Mouse (Mus musculus) E14TG2a.4 (cell line): ENCODE data around the gene Ppp2r5c.

ENCODE experiments used
- H3K27me3 ChIP-seq: 2 replicates; pipeline ENCODE4 v1.6.1; 2014; ENCODE audit warnings: low read length, control low read depth; ENCODE audit not compliant: insufficient read depth
- H3K36me3 ChIP-seq: 2 replicates; pipeline ENCODE4 v1.6.1; 2014; ENCODE audit warnings: low read length, control low read depth; ENCODE audit not compliant: insufficient read depth
- H3K4me1 ChIP-seq: replicated peaks from 2 replicates; pipeline ENCODE4 v1.6.1; 2014; ENCODE audit warnings: low read depth, low read length, control low read depth
- H3K4me3 ChIP-seq: replicated peaks from 2 replicates; pipeline ENCODE4 v1.5.1; 2014; ENCODE audit warnings: mild to moderate bottlenecking, low read length
- H3K9me3 ChIP-seq: 2 replicates; pipeline ENCODE4 v1.6.1; 2014; ENCODE audit warnings: low read length, control low read depth
- CTCF ChIP-seq: conservative IDR thresholded peaks from 2 replicates; pipeline ENCODE4 v1.5.1; 2014; ENCODE audit warnings: low read length
- NANOG ChIP-seq: IDR thresholded peaks from 2 replicates; pipeline ENCODE4 v1.6.1; 2014; ENCODE audit warnings: borderline replicate concordance, low read length, mixed read lengths
- POU5F1 ChIP-seq: IDR thresholded peaks from 2 replicates; pipeline ENCODE4 v1.6.1; 2014; ENCODE audit warnings: low read length, borderline replicate concordance

Gene Ppp2r5c

DNA sequence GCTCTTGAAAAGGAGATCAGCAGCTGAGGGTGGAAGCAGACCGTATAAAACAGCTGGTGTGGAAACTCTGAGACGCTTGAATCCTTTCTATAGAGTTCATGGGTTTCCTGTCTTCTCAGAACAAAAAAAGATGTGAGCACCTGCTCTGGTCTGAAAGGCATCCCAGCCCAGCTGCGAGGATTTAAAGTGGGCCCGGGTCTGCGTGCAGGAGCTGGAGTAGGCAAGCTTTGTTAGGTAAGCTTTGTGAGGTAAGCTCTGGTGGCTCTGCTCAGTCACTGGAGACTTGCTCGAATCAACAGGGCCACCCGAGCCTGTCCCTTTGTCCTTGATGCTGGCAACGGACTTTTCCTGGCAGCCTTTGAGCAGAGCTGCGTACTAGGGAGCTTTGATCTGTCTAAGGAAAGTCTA, 31.7 kb downstream of the Ppp2r5c start:
- Histone ChIP-seq H3K4me1 (peaks cover 97% of the 10 kb centered on the region), H3K4me3 (peak overlapping the region; percentile 60), H3K9me3 (no peaks in the 10 kb centered on the region), H3K27me3 (no peaks in the 10 kb centered on the region), H3K36me3 (peaks cover 71% of the 10 kb centered on the region)
- TF ChIP-seq NANOG = no peak
- TF ChIP-seq POU5F1 = no peak
- no peak for TF ChIP-seq CTCF

GRCm38 (mm10) chr12:110479268-110479667, 32.3 kb downstream of the Ppp2r5c start:
- H3K36me3 ChIP-seq = peaks cover 64% of the 10 kb centered on the region
- H3K4me1 ChIP-seq = peaks cover 97% of the 10 kb centered on the region
- TF ChIP-seq POU5F1 = no peak
- TF ChIP-seq NANOG = no peak
- TF ChIP-seq CTCF = no peak
- no peaks in the 10 kb centered on the region for H3K9me3 ChIP-seq
- no peaks in the 10 kb centered on the region for H3K27me3 ChIP-seq
- H3K4me3 ChIP-seq = peak overlapping the region; percentile 56

DNA sequence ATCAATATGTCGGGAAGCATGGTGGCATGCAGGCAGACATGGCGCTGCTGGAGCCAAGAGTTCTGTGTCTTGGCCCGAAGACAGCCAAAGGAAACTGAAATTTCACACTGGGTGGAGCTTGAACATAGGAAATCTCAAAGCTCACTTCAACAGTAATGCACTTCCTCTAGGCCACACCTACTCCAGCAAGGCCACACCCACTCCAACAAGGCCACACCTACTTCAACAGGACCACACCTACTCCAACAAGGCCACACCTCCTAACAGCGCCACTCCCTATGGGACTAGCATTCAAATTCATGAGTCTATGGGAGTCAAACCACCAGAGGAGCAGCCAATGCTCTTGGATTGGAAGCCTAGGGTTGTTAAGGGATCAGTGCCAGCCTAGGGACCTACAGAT, 33.8 kb downstream of the Ppp2r5c start:
- TF ChIP-seq POU5F1 (no peak), NANOG (no peak), CTCF (no peak)
- Histone ChIP-seq H3K27me3 (no peaks in the 10 kb centered on the region), H3K4me1 (peaks cover 93% of the 10 kb centered on the region), H3K36me3 (peaks cover 50% of the 10 kb centered on the region), H3K4me3 (peak overlapping the region; percentile 56; the same call in 1 of the 2 replicates), H3K9me3 (no peaks in the 10 kb centered on the region)

GRCm38 (mm10) chr12:110483761-110484160, 36.8 kb downstream of the Ppp2r5c start:
- Histone ChIP-seq H3K4me1 (peaks cover 89% of the 10 kb centered on the region), H3K36me3 (peaks cover 40% of the 10 kb centered on the region), H3K27me3 (no peaks in the 10 kb centered on the region), H3K4me3 (peak overlapping the region; percentile 85), H3K9me3 (no peaks in the 10 kb centered on the region)
- TF ChIP-seq POU5F1 (no peak), NANOG (no peak), CTCF (no peak)

- H3K9me3 ChIP-seq = no peaks in the 10 kb centered on the region
- TF ChIP-seq CTCF (no peak), NANOG (no peak)
- H3K36me3 ChIP-seq = peaks cover 38% of the 10 kb centered on the region
- H3K27me3 ChIP-seq = no peaks in the 10 kb centered on the region
- H3K4me3 ChIP-seq = peak overlapping the region; percentile 85
- H3K4me1 ChIP-seq = peaks cover 89% of the 10 kb centered on the region
Measured at GRCm38 (mm10) chr12:110484824-110485584, 38.1 kb downstream of the Ppp2r5c start.

DNA sequence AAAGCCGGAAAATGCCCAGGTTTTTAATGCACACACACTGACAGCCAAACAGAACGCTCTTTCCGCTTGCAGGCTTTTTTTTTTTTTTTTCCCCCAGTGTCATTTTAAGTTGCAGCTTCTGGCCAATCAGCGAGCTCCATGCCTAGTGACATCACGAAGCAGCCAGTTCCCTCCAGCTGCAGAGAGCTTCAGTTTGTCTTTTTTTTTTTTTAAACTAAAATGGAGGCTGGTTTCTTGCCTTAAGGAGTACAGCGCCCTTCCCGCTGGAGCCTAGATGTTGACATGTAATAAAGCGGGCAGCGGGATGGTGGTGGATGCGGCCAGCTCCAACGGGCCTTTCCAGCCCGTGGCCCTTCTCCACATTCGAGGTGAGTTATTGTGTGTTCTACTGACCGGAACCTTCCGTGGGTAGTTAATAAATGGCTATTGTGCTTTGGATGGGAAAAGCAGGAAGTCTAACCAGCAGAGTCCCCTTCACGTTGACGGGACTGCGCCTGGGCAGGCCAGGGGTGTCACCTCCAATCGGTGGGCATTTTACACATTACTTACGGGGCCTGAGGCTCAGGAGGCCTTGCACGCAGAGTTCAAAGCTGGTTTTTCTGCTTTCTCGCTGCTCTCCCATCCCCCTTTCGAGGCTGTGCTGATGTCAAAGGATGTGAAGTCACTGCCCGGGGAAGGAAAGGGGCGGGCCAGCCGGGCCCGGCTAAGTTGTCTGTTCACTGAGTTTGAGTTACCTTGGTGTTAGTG, 38.8 kb downstream of the Ppp2r5c start:
- Histone ChIP-seq H3K27me3 (no peaks in the 10 kb centered on the region), H3K36me3 (peaks cover 39% of the 10 kb centered on the region), H3K4me1 (peaks cover 90% of the 10 kb centered on the region), H3K9me3 (no peaks in the 10 kb centered on the region), H3K4me3 (peak overlapping the region; percentile 85)
- TF ChIP-seq NANOG (no peak), CTCF (no peak), POU5F1 (no peak)

GRCm38 (mm10) chr12:110486852-110487251, 39.9 kb downstream of the Ppp2r5c start:
- Histone ChIP-seq H3K9me3 (no peaks in the 10 kb centered on the region), H3K4me1 (peaks cover 90% of the 10 kb centered on the region), H3K36me3 (peaks cover 49% of the 10 kb centered on the region), H3K27me3 (no peaks in the 10 kb centered on the region), H3K4me3 (peak overlapping the region; percentile 85)
- TF ChIP-seq NANOG = no peak

DNA sequence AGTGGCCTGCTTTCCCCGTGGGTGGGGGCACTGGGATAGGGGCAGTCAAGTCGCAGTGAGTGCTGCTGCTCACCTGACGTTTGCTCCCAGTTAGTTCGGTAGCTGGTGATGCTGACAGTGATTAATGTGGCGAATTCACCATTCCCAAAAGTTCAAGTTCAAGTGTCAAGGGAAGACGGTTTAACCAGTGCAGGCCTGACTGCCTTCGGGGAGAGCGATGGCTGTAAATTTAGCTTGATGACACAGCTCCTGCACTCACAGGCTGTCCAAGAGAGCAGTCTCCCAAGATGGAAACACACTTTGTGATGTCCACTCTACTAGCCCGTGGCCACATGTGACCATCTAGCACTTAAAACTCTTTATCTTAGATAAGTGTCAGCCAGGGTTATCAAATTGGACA, 41.1 kb downstream of the Ppp2r5c start:
- Histone ChIP-seq H3K9me3 (no peaks in the 10 kb centered on the region), H3K36me3 (peaks cover 44% of the 10 kb centered on the region), H3K4me3 (peak overlapping the region; percentile 85), H3K27me3 (no peaks in the 10 kb centered on the region), H3K4me1 (peaks cover 88% of the 10 kb centered on the region)
- TF ChIP-seq NANOG = no peak
- TF ChIP-seq CTCF = no peak
- no peak for TF ChIP-seq POU5F1
